Mouse (Mus musculus): ENCODE results near the gene Usp46. TPM values are rescaled to one million over a fixed set of nuclear protein-coding genes. Genes with fewer than 3 reads are reported as not detected.
A peak's percentile ranks its signal among the peaks of the same experiment; 100 is the strongest.
"Not testable (repeated sequence)": the region's sequence is repeated elsewhere in the genome, so short reads cannot be mapped to it uniquely, and the experiment has no call there.

Gene Usp46
- polyA plus RNA-seq, 1 experiment: 15.5 TPM

- no peak overlapping the region for H3K4me3 ChIP-seq (ENCODE audit: insufficient read depth, low read depth, low read length)
- H3K27ac ChIP-seq (replicated peaks; ENCODE audit: low read depth, low read length): no peak overlapping the region
- H3K4me1 ChIP-seq (ENCODE audit: control insufficient read depth, insufficient read depth, insufficient read length, low read length): no peaks in the 10 kb centered on the region
These were observed 13.5 kb upstream of the Usp46 start for GRCm38 (mm10) chr5:74081756-74082155.

GRCm38 (mm10) chr5:74078861-74079615 is 10.8 kb upstream of the Usp46 start:
- no peak overlapping the region for H3K4me3 ChIP-seq (ENCODE audit: insufficient read depth, low read depth, low read length)
- H3K27ac ChIP-seq (replicated peaks; ENCODE audit: low read depth, low read length): no peak overlapping the region
- H3K4me1 ChIP-seq (ENCODE audit: control insufficient read depth, insufficient read depth, insufficient read length, low read length): no peaks in the 10 kb centered on the region

- Histone ChIP-seq H3K27ac (replicated peaks; ENCODE audit: low read depth, low read length) (no peak overlapping the region), H3K4me1 (ENCODE audit: control insufficient read depth, insufficient read depth, insufficient read length, low read length) (no peaks in the 10 kb centered on the region), H3K4me3 (ENCODE audit: insufficient read depth, low read depth, low read length) (no peak overlapping the region)
These were observed 10.2 kb upstream of the Usp46 start for GRCm38 (mm10) chr5:74078400-74078799.

- Histone ChIP-seq H3K27ac (replicated peaks; ENCODE audit: low read depth, low read length) (no peak overlapping the region), H3K4me1 (ENCODE audit: control insufficient read depth, insufficient read depth, insufficient read length, low read length) (no peaks in the 10 kb centered on the region), H3K4me3 (ENCODE audit: insufficient read depth, low read depth, low read length) (no peak overlapping the region)
These were observed 9.7 kb upstream of the Usp46 start for GRCm38 (mm10) chr5:74077959-74078358.

- H3K27ac ChIP-seq (replicated peaks; ENCODE audit: low read depth, low read length): no peak overlapping the region
- H3K4me1 ChIP-seq (ENCODE audit: control insufficient read depth, insufficient read depth, insufficient read length, low read length): no peaks in the 10 kb centered on the region
- no peak overlapping the region for H3K4me3 ChIP-seq (ENCODE audit: insufficient read depth, low read depth, low read length)
These were observed 8.5 kb upstream of the Usp46 start for GRCm38 (mm10) chr5:74076759-74077158.

- not testable (repeated sequence) for H3K27ac ChIP-seq (replicated peaks; ENCODE audit: low read depth, low read length); H3K4me3 ChIP-seq (ENCODE audit: insufficient read depth, low read depth, low read length)
- peaks cover 11% of the 10 kb centered on the region for H3K4me1 ChIP-seq (ENCODE audit: control insufficient read depth, insufficient read depth, insufficient read length, low read length)
These were observed 2.3 kb upstream of the Usp46 start for GRCm38 (mm10) chr5:74070564-74070963.

- peak overlapping the region; percentile 80 for H3K27ac ChIP-seq (replicated peaks; ENCODE audit: low read depth, low read length)
- H3K4me1 ChIP-seq (ENCODE audit: control insufficient read depth, insufficient read depth, insufficient read length, low read length): peaks cover 18% of the 10 kb centered on the region
- peak overlapping the region; percentile 90 for H3K4me3 ChIP-seq (ENCODE audit: insufficient read depth, low read depth, low read length)
These were observed 587 bp upstream of the Usp46 start for GRCm38 (mm10) chr5:74068714-74069321.

GRCm38 (mm10) chr5:74067346-74067745 is 885 bp downstream of the Usp46 start:
- H3K27ac ChIP-seq (replicated peaks; ENCODE audit: low read depth, low read length): no peak overlapping the region
- peak overlapping the region; percentile 99 for H3K4me3 ChIP-seq (ENCODE audit: insufficient read depth, low read depth, low read length)
- H3K4me1 ChIP-seq (ENCODE audit: control insufficient read depth, insufficient read depth, insufficient read length, low read length): peaks cover 18% of the 10 kb centered on the region

GRCm38 (mm10) chr5:74066416-74067115 is 1.7 kb downstream of the Usp46 start:
- Histone ChIP-seq H3K4me1 (ENCODE audit: control insufficient read depth, insufficient read depth, insufficient read length, low read length) (peaks cover 20% of the 10 kb centered on the region), H3K4me3 (ENCODE audit: insufficient read depth, low read depth, low read length) (peak overlapping the region; percentile 16), H3K27ac (replicated peaks; ENCODE audit: low read depth, low read length) (peak overlapping the region; percentile 32)

- Histone ChIP-seq H3K4me1 (ENCODE audit: control insufficient read depth, insufficient read depth, insufficient read length, low read length) (peaks cover 27% of the 10 kb centered on the region), H3K4me3 (ENCODE audit: insufficient read depth, low read depth, low read length) (no peak overlapping the region), H3K27ac (replicated peaks; ENCODE audit: low read depth, low read length) (no peak overlapping the region)
These were observed 2.5 kb downstream of the Usp46 start for GRCm38 (mm10) chr5:74065565-74066275.

GRCm38 (mm10) chr5:74064844-74065243 is 3.4 kb downstream of the Usp46 start:
- Histone ChIP-seq H3K4me1 (ENCODE audit: control insufficient read depth, insufficient read depth, insufficient read length, low read length) (peaks cover 27% of the 10 kb centered on the region), H3K27ac (replicated peaks; ENCODE audit: low read depth, low read length) (peak overlapping the region; percentile 16; the same call in 1 of the 2 replicates), H3K4me3 (ENCODE audit: insufficient read depth, low read depth, low read length) (no peak overlapping the region)

GRCm38 (mm10) chr5:74063226-74063747 is 4.9 kb downstream of the Usp46 start:
- no peak overlapping the region for H3K4me3 ChIP-seq (ENCODE audit: insufficient read depth, low read depth, low read length)
- peaks cover 28% of the 10 kb centered on the region for H3K4me1 ChIP-seq (ENCODE audit: control insufficient read depth, insufficient read depth, insufficient read length, low read length)
- no peak overlapping the region for H3K27ac ChIP-seq (replicated peaks; ENCODE audit: low read depth, low read length)

GRCm38 (mm10) chr5:74062266-74062665 is 6.0 kb downstream of the Usp46 start:
- peaks cover 32% of the 10 kb centered on the region for H3K4me1 ChIP-seq (ENCODE audit: control insufficient read depth, insufficient read depth, insufficient read length, low read length)
- H3K4me3 ChIP-seq (ENCODE audit: insufficient read depth, low read depth, low read length): no peak overlapping the region
- peak overlapping the region; percentile 62 for H3K27ac ChIP-seq (replicated peaks; ENCODE audit: low read depth, low read length)

GRCm38 (mm10) chr5:74061408-74062047 is 6.7 kb downstream of the Usp46 start:
- Histone ChIP-seq H3K27ac (replicated peaks; ENCODE audit: low read depth, low read length) (peak overlapping the region; percentile 63), H3K4me3 (ENCODE audit: insufficient read depth, low read depth, low read length) (no peak overlapping the region), H3K4me1 (ENCODE audit: control insufficient read depth, insufficient read depth, insufficient read length, low read length) (peaks cover 31% of the 10 kb centered on the region)
